Comparison of ENCODE assay signal across 10 mouse cellular contexts in genomic region chr17:88550981-88551940, GRCm38 (mm10). TPM values are rescaled to one million over a fixed set of nuclear protein-coding genes. Genes with fewer than 3 reads are reported as not detected.
DNase-seq lines count a peak whose midpoint lies in the region; ATAC-seq lines count a peak whose summit lies in the region.
"Had no signal": no experiment of that assay in that cellular context is flagged by ENCODE, and none has a peak within 500 bp of the region (broad histone marks: within the 10 kb centered on the region; RNA-seq: fewer than 3 reads in every experiment).

No protein-coding gene starts in this region.

- H3K4me3 ChIP-seq in liver, embryonic 15.5 days (replicated peaks), result no peak overlapping the region
- H3K4me3 ChIP-seq in hindbrain, embryonic 10.5 days, result no peak overlapping the region
- H3K4me3 ChIP-seq: lung, embryonic 15.5 days had no signal

- no peak overlapping the region for H3K4me2 ChIP-seq in liver, embryonic 15.5 days
- H3K4me2 ChIP-seq: lung, embryonic 15.5 days had no signal

- H3K27ac ChIP-seq in liver, embryonic 15.5 days (replicated peaks), result peak overlapping the region; percentile 60; the same call in 1 of the 2 replicates
- H3K27ac ChIP-seq in hindbrain, embryonic 10.5 days, result no peak overlapping the region
- H3K27ac ChIP-seq: lung, embryonic 15.5 days had no signal

- DNase-seq in kidney, postnatal 25 days, result peak; percentile 40 to 62
- no peak for DNase-seq in kidney, postnatal 10 days
- DNase-seq in 416B (ENCODE audit: low read depth), result peak; percentile 39
- DNase-seq in right cerebral cortex, postnatal 4 days, result no peak
- no peak for DNase-seq in ovary, postnatal 14 days (ENCODE audit: low spot score)
- no peak for DNase-seq in hindbrain, embryonic 10.5 days (ENCODE audit: low spot score)
- DNase-seq: right cerebral cortex, adult 18-20 months had no signal

- peak; percentile 80 for ATAC-seq in CD4-positive, CD25-positive, alpha-beta regulatory T cell, adult 4 months
- ATAC-seq in liver, embryonic 15.5 days (ENCODE audit: insufficient read depth), result no peak

- no peak overlapping the region for H3K9ac ChIP-seq in liver, embryonic 15.5 days
- H3K9ac ChIP-seq: lung, embryonic 15.5 days had no signal

- H3K4me1 ChIP-seq in liver, embryonic 15.5 days (replicated peaks), result peaks cover 41% of the 10 kb centered on the region
- H3K4me1 ChIP-seq in hindbrain, embryonic 10.5 days (replicated peaks), result peaks cover 23% of the 10 kb centered on the region

- no peaks in the 10 kb centered on the region for H3K9me3 ChIP-seq in liver, embryonic 15.5 days (replicated peaks)
- H3K9me3 ChIP-seq in hindbrain, embryonic 10.5 days, result no peaks in the 10 kb centered on the region
- H3K9me3 ChIP-seq: lung, embryonic 15.5 days had no signal

- peaks cover 31% of the 10 kb centered on the region for H3K36me3 ChIP-seq in liver, embryonic 15.5 days (replicated peaks)
- peaks cover 52% of the 10 kb centered on the region for H3K36me3 ChIP-seq in hindbrain, embryonic 10.5 days

- no peaks in the 10 kb centered on the region for H3K27me3 ChIP-seq in liver, embryonic 15.5 days
- H3K27me3 ChIP-seq in hindbrain, embryonic 10.5 days (ENCODE audit: insufficient read depth, poor library complexity, severe bottlenecking), result no peaks in the 10 kb centered on the region
- H3K27me3 ChIP-seq: lung, embryonic 15.5 days had no signal

- 35% methylated on average over 10 of the region's 10 CpGs for WGBS in liver, embryonic 15.5 days (ENCODE audit: insufficient replicate concordance)
- WGBS in hindbrain, embryonic 10.5 days, result 74% methylated on average over 10 of the region's 10 CpGs

RNA-seq across cellular contexts. Expression of gene Ppp1r21, which starts 21.3 kb away (rescaled TPM):
- polyA plus RNA-seq in CD4-positive, CD25-positive, alpha-beta regulatory T cell, adult 4 months (2017; shearing (Covaris generic)), result 10 to 100 TPM; 26.4 to 39.4 TPM
- polyA plus RNA-seq in liver, embryonic 15.5 days (2015; fragmentation: Nextera tagmentation; extraction: Ambion mirVana), result 9.6 and 9.7 TPM in 2 replicates
- polyA plus RNA-seq in hindbrain, embryonic 10.5 days (2016; fragmentation: Nextera tagmentation; extraction: Ambion mirVana), result 18.3 and 18.9 TPM in 2 replicates

RNA-seq across cellular contexts. Expression of gene Ston1, which starts 46.2 kb away (rescaled TPM):
- 1 to 10 TPM; 2.1 to 2.9 TPM for polyA plus RNA-seq in CD4-positive, CD25-positive, alpha-beta regulatory T cell, adult 4 months (2017; shearing (Covaris generic))
- 0.77 and 0.96 TPM in 2 replicates for polyA plus RNA-seq in liver, embryonic 15.5 days (2015; fragmentation: Nextera tagmentation; extraction: Ambion mirVana)
- 1.4 and 2.3 TPM in 2 replicates for polyA plus RNA-seq in hindbrain, embryonic 10.5 days (2016; fragmentation: Nextera tagmentation; extraction: Ambion mirVana)

Comparison
In these comparisons a context has a peak if more than half of its experiments do, and no peak if none do; other contexts are left out.
1. DNase-seq: peak in kidney, postnatal 25 days (2 of 2) and 416B (single experiment); none in kidney, postnatal 10 days (single experiment), right cerebral cortex, postnatal 4 days (single experiment), ovary, postnatal 14 days (single experiment) and hindbrain, embryonic 10.5 days (single experiment).